Mouse (Mus musculus) ZHBTc4 (cell line): ENCODE data around the gene Unc45b.
"Not testable (repeated sequence)": the region's sequence is repeated elsewhere in the genome, so short reads cannot be mapped to it uniquely, and the experiment has no call there.

ENCODE experiments used
- DNase-seq: peaks from one replicate; pipeline ENCODE4 v3.0.0-alpha.2; 2011; ENCODE audit warnings: low read depth, low spot score

The Unc45b gene

GRCm38 (mm10) chr11:82897478-82897877 is 12.9 kb upstream of the Unc45b start:
- no peak for DNase-seq

- no peak for DNase-seq
These were observed 10.6 kb upstream of the Unc45b start for GRCm38 (mm10) chr11:82899720-82900119.

DNA sequence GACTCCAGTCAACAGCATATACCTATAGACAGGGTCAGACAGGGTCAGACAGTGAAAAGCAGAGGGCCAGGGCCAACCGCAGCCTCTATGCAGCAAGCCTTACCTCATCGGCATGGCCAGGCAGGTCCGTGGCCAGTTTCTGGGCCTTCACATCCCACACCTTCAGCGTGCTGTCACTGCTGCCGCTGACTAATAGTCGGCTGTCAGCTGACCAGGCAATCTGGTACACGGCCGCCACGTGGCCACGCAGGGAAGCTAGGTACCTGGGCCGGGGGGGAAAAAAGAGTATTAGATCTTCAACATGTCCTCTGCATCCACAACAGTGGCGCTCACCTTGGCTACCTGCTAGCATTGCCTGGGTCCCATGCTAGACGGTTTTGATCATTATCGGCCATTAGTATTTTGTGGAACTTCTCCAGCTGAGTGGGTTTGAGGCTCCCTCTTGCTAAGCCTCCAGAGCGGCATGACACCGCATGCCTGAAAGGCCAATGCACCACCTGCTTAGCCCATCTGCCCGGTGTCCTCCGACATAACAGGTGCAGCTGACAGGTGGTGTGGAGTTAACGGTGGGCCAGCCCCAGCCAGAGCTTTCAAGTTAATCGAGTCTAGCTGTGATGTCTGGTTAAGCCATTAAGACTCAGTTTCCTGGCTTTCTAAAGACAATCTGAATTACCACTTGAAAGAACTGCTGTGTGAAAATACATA is 8.6 kb upstream of the Unc45b start:
- no peak for DNase-seq

GRCm38 (mm10) chr11:82904952-82905351 is 5.4 kb upstream of the Unc45b start:
- peak; percentile 43 for DNase-seq

DNA sequence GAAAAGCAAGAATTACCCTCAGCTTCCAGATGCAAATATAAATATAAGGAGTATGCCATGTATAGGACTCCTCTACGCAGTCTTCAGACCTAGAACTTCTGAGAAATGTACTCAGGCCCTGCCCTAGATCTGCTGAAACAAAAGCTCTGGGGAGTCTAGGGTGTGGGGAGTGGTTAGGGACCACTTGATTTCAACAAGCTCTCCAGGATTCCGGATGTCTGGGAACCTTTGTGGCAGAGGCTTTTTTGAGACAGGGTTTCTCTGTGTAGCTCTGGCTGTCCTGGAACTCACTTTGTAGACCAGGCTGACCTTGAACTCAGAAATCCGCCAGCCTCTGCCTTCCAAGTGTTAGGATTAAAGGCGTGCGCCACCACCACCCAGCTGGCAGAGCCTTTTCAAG is 4.5 kb upstream of the Unc45b start:
- peak; percentile 58 for DNase-seq

- DNase-seq = peak; percentile 96
These were observed 2.4 kb upstream of the Unc45b start, which contains the start of gene Nle1 for GRCm38 (mm10) chr11:82907651-82908607. Nle1 (minus strand) TSS chr11:82908411.

DNA sequence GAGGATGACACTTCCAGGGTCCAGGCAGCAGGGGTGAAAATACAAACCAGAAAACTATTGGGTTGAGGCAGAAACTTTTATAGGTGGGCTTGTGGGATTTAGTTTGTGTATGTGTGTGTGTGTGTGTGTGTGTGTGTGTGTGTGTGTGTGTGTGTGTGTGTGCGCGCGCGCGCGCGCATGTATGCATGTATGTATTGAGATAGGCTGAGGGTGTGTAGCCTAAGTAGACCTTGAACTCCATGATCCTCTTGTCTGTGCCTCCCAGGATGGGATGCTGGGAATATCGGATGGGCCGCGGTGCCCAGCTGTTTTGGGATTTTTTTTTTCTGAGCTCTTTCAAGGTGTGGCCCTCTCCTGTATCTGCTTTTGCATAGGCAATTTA is 1.8 kb upstream of the Unc45b start:
- DNase-seq = peak; percentile 35

DNA sequence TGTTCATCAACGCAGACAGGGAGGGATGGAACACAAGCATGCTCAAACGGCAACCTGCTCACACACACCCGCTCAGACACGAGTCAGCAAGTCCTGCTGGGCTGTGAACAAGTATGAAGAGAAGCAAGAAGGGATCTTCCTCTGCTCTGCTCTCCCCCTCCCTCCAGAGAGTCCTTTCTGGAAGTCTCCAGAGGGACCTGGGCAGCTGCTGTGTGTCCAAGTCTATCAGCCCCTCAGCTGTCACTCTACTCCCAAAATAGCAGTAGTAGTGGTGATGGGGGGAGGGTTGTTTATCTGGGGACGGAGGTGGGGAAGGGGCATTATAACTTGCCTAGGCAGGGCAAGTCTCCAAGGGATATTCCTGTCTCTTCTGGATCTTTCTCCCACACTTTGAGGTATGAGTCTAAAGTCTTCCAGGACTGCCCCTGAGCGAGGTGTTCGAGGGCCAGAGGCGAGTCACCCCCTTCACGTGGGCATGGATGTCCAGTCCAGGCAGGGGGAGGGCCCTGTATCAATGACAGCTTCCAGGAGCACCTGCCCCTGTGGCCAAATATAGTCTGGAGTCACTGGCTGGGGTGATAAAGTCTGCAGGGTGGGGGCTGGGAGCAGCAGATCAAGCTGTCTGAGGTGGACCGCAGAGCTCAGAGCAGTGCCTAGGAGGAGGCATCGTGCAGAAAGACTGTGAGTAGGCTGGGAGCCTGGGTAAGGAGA is 484 bp downstream of the Unc45b start:
- DNase-seq = no peak

DNA sequence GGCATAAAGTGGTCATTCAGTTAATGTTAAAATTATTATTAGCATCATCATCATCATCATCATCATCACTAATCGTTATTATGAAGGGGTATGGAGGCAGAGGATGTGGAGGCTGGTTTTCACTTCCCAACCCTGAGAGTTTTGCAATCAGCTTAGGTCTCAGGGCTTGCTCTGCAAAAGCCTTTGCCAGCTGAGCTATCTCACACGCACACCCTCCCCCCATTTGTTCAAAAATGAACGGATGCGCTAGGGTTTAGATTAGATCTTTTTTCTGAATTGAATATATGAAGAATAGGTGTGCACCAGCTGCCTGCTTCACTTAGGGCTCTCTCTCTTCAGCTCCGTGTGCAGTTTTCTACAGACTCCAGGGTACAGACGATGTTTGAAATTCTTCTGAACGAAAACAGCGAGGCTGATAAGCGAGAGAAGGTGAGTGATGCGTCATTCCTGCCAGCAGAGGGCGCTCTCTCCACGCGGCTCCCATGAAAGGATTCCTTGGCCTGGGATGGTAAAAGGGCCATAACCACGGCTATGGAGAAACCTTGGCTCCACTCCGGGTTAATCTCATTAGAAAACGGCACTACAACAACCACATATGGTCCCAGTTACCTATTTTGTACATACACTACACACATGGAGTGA is 4.5 kb downstream of the Unc45b start:
- DNase-seq = peak; percentile 88

- no peak for DNase-seq
These were observed 10.4 kb downstream of the Unc45b start for GRCm38 (mm10) chr11:82920768-82921167.

DNA sequence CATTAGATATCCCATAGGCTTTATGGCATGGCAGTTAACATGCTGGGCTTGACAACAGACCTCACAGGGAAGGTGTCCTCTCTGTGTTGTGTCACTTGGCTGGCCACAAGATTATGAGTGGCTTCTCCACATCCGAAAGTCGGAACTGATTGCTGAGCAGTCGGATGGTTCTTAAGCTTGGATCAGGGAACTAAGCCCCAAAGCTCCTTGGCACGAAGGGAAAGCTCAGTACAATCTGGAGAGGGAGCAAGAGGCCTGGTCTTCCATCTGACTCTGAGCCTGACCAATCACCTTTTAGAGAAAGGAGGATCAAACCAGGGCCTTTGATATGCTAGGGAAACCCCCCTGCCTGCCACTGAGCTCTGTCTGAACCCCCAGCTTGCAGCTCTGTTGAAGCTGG is 11.3 kb downstream of the Unc45b start:
- DNase-seq = no peak

GRCm38 (mm10) chr11:82923910-82924309 is 13.6 kb downstream of the Unc45b start:
- DNase-seq = not testable (repeated sequence)

DNA sequence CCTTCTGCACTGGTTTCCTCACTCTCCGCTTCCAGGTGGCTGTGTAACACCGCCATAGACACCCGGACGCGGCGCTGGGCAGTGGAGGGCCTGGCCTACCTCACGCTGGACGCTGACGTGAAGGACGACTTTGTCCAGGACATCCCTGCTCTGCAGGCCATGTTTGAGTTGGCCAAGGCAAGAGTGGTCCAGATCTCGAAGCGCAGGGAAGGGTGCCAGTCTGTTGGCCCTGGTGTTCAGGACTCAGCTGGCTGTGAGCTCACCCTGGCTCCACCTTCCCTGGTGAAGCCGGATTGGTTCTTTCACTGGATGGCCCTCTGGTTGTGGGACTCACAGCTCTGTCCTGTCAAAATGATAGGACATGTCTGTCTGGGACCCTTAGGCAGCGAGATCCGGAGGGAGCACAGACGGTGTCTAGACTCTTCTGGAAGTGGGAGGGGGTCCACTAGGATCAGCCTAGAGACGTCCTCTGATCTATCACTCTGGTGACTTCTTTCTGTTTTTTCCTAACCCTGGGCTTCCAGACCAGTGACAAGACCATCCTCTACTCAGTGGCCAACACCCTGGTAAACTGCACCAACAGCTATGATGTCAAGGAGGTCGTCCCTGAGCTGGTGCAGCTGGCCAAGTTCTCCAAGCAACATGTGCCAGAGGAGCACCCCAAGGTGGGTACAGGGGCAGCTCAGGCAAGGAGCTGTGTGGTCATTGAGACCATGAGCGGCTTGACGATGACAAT is 18.7 kb downstream of the Unc45b start:
- DNase-seq = no peak

GRCm38 (mm10) chr11:82929633-82929950 is 19.2 kb downstream of the Unc45b start:
- no peak for DNase-seq

DNA sequence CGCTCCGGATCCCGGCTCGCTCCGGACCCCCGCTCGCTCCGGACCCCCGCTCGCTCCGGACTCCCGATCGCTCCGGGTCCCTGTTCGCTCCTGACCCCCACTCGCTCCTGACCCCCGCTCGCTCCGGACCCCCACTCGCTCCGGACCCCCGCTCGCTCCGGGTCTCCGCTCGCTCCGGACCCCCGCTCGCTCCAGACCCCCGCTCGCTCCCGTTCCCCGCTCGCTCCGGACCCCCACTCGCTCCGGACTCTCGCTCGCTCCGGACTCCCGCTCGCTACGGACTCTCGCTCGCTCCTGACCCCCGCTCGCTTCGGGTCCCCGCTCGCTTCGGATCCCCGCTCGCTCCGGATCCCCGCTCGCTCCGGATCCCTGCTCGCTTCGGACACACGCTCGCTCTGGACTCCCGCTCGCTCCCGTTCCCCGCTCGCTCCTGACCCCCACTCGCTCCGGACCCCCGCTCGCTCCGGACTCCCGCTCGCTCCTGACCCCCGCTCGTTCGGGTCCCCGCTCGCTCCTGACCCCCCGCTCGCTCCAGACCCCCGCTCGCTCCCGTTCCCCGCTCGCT is 20.1 kb downstream of the Unc45b start:
- DNase-seq = peak; percentile 49

- DNase-seq = not testable (repeated sequence)
These were observed 20.8 kb downstream of the Unc45b start for GRCm38 (mm10) chr11:82931161-82931560.

- DNase-seq = peak; percentile 22
These were observed 21.5 kb downstream of the Unc45b start for GRCm38 (mm10) chr11:82931671-82932450.

DNA sequence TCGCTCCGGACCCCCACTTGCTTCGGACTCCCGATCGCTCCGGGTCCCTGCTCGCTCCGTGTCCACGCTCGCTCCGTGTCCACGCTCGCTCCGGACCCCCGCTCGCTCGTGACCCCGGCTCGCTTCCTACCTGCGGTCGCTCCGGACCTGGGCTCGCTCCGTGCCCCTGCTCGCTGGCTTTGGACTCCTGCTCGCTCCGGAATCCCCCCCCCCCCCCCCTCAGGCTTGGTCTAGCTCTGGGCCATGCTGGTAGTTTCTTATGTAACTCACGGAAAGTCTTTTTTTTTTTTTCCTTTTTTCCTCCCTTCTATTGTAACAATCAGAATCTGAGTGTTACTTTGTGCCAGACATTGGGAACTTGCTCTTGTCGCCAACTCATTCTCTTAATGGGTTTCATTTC is 22.8 kb downstream of the Unc45b start:
- DNase-seq = peak; percentile 35

GRCm38 (mm10) chr11:82943336-82943735 is 33.0 kb downstream of the Unc45b start:
- DNase-seq = no peak

DNA sequence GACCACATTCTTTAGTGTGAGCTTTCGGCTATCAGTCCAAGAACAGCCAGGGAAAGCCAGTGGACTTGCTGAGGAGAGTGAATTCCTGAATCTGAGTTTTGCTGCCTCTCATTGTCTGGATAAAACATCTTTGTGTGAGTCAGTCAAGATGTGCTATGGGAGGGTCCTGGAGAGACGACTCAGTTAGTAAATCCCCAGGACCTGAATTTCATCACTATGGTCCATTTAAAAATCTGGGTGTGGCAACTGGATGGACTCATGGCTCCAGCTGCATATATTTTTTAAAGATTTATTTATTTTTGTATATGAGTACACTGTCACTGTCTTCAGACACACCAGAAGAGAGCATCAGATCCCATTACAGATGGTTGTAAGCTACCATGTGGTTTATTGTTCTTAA is 35.3 kb downstream of the Unc45b start:
- DNase-seq = no peak
